Mouse (Mus musculus): Measurements from ENCODE around the gene Mpdu1.
"Not testable (repeated sequence)": the region's sequence is repeated elsewhere in the genome, so short reads cannot be mapped to it uniquely, and the experiment has no call there.

Mpdu1 gene

GRCm38 (mm10) chr11:69620394-69621081 lies 41.9 kb downstream of the Mpdu1 start:
- DNase-seq: no peak

DNA sequence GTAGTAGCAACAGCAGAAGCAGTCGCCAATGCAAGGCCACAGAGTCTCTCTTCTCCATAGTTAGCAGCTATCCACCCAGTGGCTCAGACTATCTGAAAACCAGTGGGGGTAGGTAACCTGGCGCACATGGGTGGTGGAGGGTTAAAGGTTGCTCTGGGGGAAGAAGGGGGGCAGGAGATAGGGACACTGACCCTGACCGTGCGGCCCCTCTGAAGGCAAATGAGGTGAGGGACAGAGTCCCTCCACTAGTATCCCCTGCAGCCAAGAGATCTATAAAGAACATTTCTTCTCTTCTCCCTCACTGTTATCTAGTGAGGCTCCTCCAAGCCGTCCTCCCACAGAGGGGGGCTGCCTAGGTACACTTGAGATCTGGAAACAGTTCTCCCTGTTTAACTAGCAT lies 44.6 kb downstream of the Mpdu1 start, which contains the start of gene Shbg:
TSS of gene Shbg (minus strand) at position 101 of the 400 bp plus-strand sequence.
- no peak for DNase-seq

GRCm38 (mm10) chr11:69616781-69617180 lies 45.7 kb downstream of the Mpdu1 start:
- DNase-seq: no peak

DNA sequence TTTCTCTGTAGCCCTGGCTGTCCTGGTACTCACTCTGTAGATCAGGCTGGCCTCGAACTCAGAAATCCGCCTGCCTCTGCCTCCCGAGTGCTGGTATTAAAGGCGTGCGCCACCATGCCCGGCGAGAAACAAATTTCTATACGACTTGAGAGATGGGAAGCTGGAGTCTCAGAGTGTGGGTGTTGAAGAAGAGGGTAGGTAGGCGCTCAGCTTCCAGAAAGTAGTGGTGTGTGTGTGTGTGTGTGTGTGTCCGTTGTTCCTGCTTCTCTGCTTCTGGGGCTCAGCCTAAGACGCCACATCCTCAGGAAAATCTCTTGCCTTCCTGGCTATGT lies 48.2 kb downstream of the Mpdu1 start:
- not testable (repeated sequence) for DNase-seq

GRCm38 (mm10) chr11:69613553-69614256 lies 48.7 kb downstream of the Mpdu1 start:
- DNase-seq: peak; percentile 90 to 94

- DNase-seq: no peak
These were observed 51.5 kb downstream of the Mpdu1 start for GRCm38 (mm10) chr11:69610899-69611298.

DNA sequence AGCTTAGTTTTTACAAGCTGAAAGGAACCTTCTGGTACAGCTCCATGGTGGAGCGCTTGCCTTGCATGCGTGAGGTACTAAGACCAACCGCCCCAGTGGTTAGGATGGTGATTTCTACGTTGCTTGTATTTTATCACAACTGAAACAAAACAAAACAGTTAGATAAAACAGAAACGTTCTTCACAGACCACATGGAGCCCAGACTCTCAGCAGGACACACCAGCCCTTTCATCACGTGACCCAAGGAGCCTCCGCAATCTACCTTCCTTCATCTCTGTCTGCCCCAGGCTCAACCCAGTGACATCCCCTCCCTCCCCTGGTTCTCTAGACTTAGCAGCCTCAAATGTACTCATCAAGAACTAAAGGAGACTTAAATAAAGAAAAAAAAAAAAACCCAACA lies 53.0 kb downstream of the Mpdu1 start:
- no peak for DNase-seq

- DNase-seq: no peak
These were observed 53.9 kb downstream of the Mpdu1 start for GRCm38 (mm10) chr11:69608525-69608924.

- no peak for DNase-seq
These were observed 55.6 kb downstream of the Mpdu1 start for GRCm38 (mm10) chr11:69606832-69607231.

Data from kidney, postnatal 25 days (tissue).